Mouse (Mus musculus) heart, embryonic 16.5 days (tissue): ENCODE data around the gene Tifa. TPM values are rescaled to one million over a fixed set of nuclear protein-coding genes. Genes with fewer than 3 reads are reported as not detected.

Source experiments
- ATAC-seq: fragments of 200-750 bp; cut with Nextera tagmentation; replicated peaks from 2 replicates; pipeline ENCODE4 v1.8.0; 2017; ENCODE audit warnings: moderate number of reproducible peaks; ENCODE audit not compliant: insufficient read depth, low FRiP score; ENCODE audit errors: extremely low read depth
- H3K27ac ChIP-seq: fragments of 300-500 bp; sonication (generic); 2 replicates; pipeline ENCODE4 v1.5.1; 2014; ENCODE audit warnings: mild to moderate bottlenecking, low read length, control low read depth, moderate library complexity
- H3K27me3 ChIP-seq: fragments of 300-500 bp; sonication (generic); 2 replicates; pipeline ENCODE4 v1.6.1; 2014; ENCODE audit warnings: low read length, mixed read lengths; ENCODE audit not compliant: control insufficient read depth, insufficient read depth
- H3K36me3 ChIP-seq: fragments of 300-500 bp; sonication (generic); 2 replicates; pipeline ENCODE4 v1.6.1; 2014; ENCODE audit not compliant: control insufficient read depth, insufficient read depth
- H3K4me1 ChIP-seq: fragments of 300-500 bp; sonication (generic); 2 replicates; pipeline ENCODE4 v1.6.1; 2014; ENCODE audit warnings: low read length, mixed read lengths; ENCODE audit not compliant: control insufficient read depth, insufficient read depth
- H3K4me2 ChIP-seq: fragments of 300-500 bp; sonication (generic); 2 replicates; pipeline ENCODE4 v1.6.1; 2014; ENCODE audit warnings: low read depth, mild to moderate bottlenecking, control low read depth, low read length
- H3K4me3 ChIP-seq: fragments of 300-500 bp; sonication (generic); 2 replicates; pipeline ENCODE4 v1.5.1; 2014; ENCODE audit warnings: mild to moderate bottlenecking, control low read depth, low read length
- H3K9ac ChIP-seq: fragments of 300-500 bp; sonication (generic); 2 replicates; pipeline ENCODE4 v1.6.1; 2014; ENCODE audit warnings: low read length, control low read depth
- H3K9me3 ChIP-seq: fragments of 300-500 bp; sonication (generic); replicated peaks from 2 replicates; pipeline ENCODE4 v1.6.1; 2016; ENCODE audit warnings: low read length; ENCODE audit not compliant: control insufficient read depth
- WGBS: fragments of 180-500 bp; shearing (Covaris S2); extraction: QIAGEN DNeasy Blood & Tissue Kit; methylation state at CpG from one replicate; pipeline ENCODE4 v1.1.7; 2014; 5-methylcytosine and 5-hydroxymethylcytosine counted together
- polyA plus RNA-seq: library from polyadenylated mRNA; unstranded; fragments of >200 nt; fragmentation: Nextera tagmentation; extraction: Ambion mirVana; gene quantifications from 2 replicates; pipeline ENCODE4 v1.2.1, GENCODE M21; 2015

Gene Tifa
- polyA plus RNA-seq, 1 experiment from 2014 or later, result 4.0 TPM

- Histone ChIP-seq H3K9me3 (peaks cover 3% of the 10 kb centered on the region; the same call in 1 of the 2 replicates), H3K36me3 (no peaks in the 10 kb centered on the region), H3K27me3 (no peaks in the 10 kb centered on the region), H3K4me1 (no peaks in the 10 kb centered on the region), H3K4me2 (no peak overlapping the region), H3K9ac (no peak overlapping the region), H3K4me3 (no peak overlapping the region), H3K27ac (no peak overlapping the region)
- ATAC-seq, result no peak
- 46% methylated on average over 2 of the region's 2 CpGs for WGBS
These were observed 53.8 kb downstream of the Tifa start for GRCm38 (mm10) chr3:127843324-127843940.

- H3K9ac ChIP-seq, result no peak overlapping the region
- H3K4me1 ChIP-seq, result no peaks in the 10 kb centered on the region
- H3K27ac ChIP-seq, result no peak overlapping the region
- 43% methylated on average over 5 of the region's 5 CpGs for WGBS
- H3K4me2 ChIP-seq, result no peak overlapping the region
- ATAC-seq, result no peak
- H3K9me3 ChIP-seq, result peaks cover 3% of the 10 kb centered on the region; the same call in 1 of the 2 replicates
- no peaks in the 10 kb centered on the region for H3K36me3 ChIP-seq
- no peaks in the 10 kb centered on the region for H3K27me3 ChIP-seq
- no peak overlapping the region for H3K4me3 ChIP-seq
These were observed 54.3 kb downstream of the Tifa start for GRCm38 (mm10) chr3:127843941-127844327.

- WGBS, result 69% methylated on average over 11 of the region's 11 CpGs
- H3K9ac ChIP-seq, result no peak overlapping the region
- no peak for ATAC-seq
- H3K4me3 ChIP-seq, result no peak overlapping the region
- H3K4me1 ChIP-seq, result no peaks in the 10 kb centered on the region
- H3K27me3 ChIP-seq, result no peaks in the 10 kb centered on the region; the same call in 1 of the 2 replicates
- peaks cover 3% of the 10 kb centered on the region; the same call in 1 of the 2 replicates for H3K9me3 ChIP-seq
- H3K36me3 ChIP-seq, result no peaks in the 10 kb centered on the region
- H3K27ac ChIP-seq, result no peak overlapping the region
- H3K4me2 ChIP-seq, result no peak overlapping the region
These were observed 58.6 kb downstream of the Tifa start for GRCm38 (mm10) chr3:127848088-127848808.

GRCm38 (mm10) chr3:127849922-127850321, 60.3 kb downstream of the Tifa start:
- H3K9me3 ChIP-seq, result peaks cover 3% of the 10 kb centered on the region; the same call in 1 of the 2 replicates
- no peak overlapping the region for H3K4me3 ChIP-seq
- no peaks in the 10 kb centered on the region; the same call in 1 of the 2 replicates for H3K27me3 ChIP-seq
- no peaks in the 10 kb centered on the region for H3K36me3 ChIP-seq
- WGBS, result 71% methylated on average over 5 of the region's 5 CpGs
- H3K4me1 ChIP-seq, result no peaks in the 10 kb centered on the region
- H3K4me2 ChIP-seq, result no peak overlapping the region
- ATAC-seq, result no peak
- no peak overlapping the region for H3K27ac ChIP-seq
- no peak overlapping the region for H3K9ac ChIP-seq

- no peaks in the 10 kb centered on the region for H3K4me1 ChIP-seq
- H3K9ac ChIP-seq, result no peak overlapping the region
- H3K4me3 ChIP-seq, result no peak overlapping the region
- no peak overlapping the region for H3K4me2 ChIP-seq
- H3K9me3 ChIP-seq, result peaks cover 3% of the 10 kb centered on the region; the same call in 1 of the 2 replicates
- H3K36me3 ChIP-seq, result no peaks in the 10 kb centered on the region
- H3K27ac ChIP-seq, result no peak overlapping the region
- H3K27me3 ChIP-seq, result no peaks in the 10 kb centered on the region; the same call in 1 of the 2 replicates
- no peak for ATAC-seq
- 57% methylated on average over 9 of the region's 9 CpGs for WGBS
These were observed 61.4 kb downstream of the Tifa start for GRCm38 (mm10) chr3:127850776-127851646.

- H3K4me1 ChIP-seq, result no peaks in the 10 kb centered on the region
- H3K27me3 ChIP-seq, result no peaks in the 10 kb centered on the region; the same call in 1 of the 2 replicates
- no peaks in the 10 kb centered on the region for H3K9me3 ChIP-seq
- H3K4me3 ChIP-seq, result no peak overlapping the region
- ATAC-seq, result no peak
- WGBS, result 76% methylated on average over 9 of the region's 9 CpGs
- H3K27ac ChIP-seq, result no peak overlapping the region
- no peak overlapping the region for H3K4me2 ChIP-seq
- no peak overlapping the region for H3K9ac ChIP-seq
- no peaks in the 10 kb centered on the region for H3K36me3 ChIP-seq
These were observed 63.1 kb downstream of the Tifa start for GRCm38 (mm10) chr3:127852722-127853121.

GRCm38 (mm10) chr3:127853431-127854206, 64.0 kb downstream of the Tifa start:
- no peak overlapping the region for H3K4me2 ChIP-seq
- 22% methylated on average over 15 of the region's 15 CpGs for WGBS
- ATAC-seq, result peak; percentile 55; the same call in 1 of the 2 replicates

GRCm38 (mm10) chr3:127861340-127861739, 71.7 kb downstream of the Tifa start:
- WGBS, result 82% methylated on average over 11 of the region's 11 CpGs
- no peaks in the 10 kb centered on the region for H3K36me3 ChIP-seq
- H3K9ac ChIP-seq, result no peak overlapping the region
- no peak overlapping the region for H3K4me3 ChIP-seq
- no peak for ATAC-seq
- H3K27me3 ChIP-seq, result no peaks in the 10 kb centered on the region
- no peaks in the 10 kb centered on the region for H3K9me3 ChIP-seq
- no peak overlapping the region for H3K27ac ChIP-seq
- H3K4me1 ChIP-seq, result peaks cover 5% of the 10 kb centered on the region
- H3K4me2 ChIP-seq, result no peak overlapping the region

More at GRCm38 (mm10) chr3:127853431-127854206, 64.0 kb downstream of the Tifa start:
- Histone ChIP-seq H3K4me1 (no peaks in the 10 kb centered on the region), H3K9ac (no peak overlapping the region), H3K4me3 (no peak overlapping the region), H3K36me3 (no peaks in the 10 kb centered on the region), H3K27me3 (no peaks in the 10 kb centered on the region; the same call in 1 of the 2 replicates), H3K9me3 (no peaks in the 10 kb centered on the region), H3K27ac (no peak overlapping the region)
